Mouse (Mus musculus): ENCODE results near the gene Kcnt2. TPM values are rescaled to one million over a fixed set of nuclear protein-coding genes. Genes with fewer than 3 reads are reported as not detected.

Kcnt2 gene
- polyA plus RNA-seq, 1 experiment from 2014 or later, result 1.6 TPM

DNA sequence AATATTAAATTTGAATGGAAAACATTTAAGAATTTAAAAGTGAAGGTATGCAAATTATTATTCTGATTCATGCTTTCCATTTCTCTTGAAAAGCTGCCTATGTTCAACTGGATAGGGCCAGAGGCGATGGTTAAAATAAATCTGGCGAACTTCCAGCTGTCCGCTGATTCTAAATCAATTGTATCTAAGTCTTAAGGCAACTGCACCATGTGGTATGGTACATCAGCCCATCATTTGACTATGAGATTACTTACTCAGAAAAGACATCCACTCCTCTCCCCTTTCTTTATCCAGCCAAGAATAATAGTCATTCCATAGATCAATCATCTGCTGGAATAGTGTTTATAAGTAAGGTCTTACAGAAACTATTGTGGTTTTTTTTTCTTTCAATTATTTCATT is 205.5 kb downstream of the Kcnt2 start:
- H3K9ac ChIP-seq (replicated peaks), result no peak overlapping the region
- WGBS, result 91% methylated on average over 3 of the region's 3 CpGs
- H3K9me3 ChIP-seq, result no peaks in the 10 kb centered on the region
- H3K4me3 ChIP-seq (replicated peaks), result no peak overlapping the region
- no peak overlapping the region for H3K27ac ChIP-seq
- no peaks in the 10 kb centered on the region for H3K27me3 ChIP-seq
- no peak overlapping the region for H3K4me2 ChIP-seq (replicated peaks)
- no peaks in the 10 kb centered on the region for H3K4me1 ChIP-seq (replicated peaks)
- no peak for ATAC-seq
- H3K36me3 ChIP-seq, result no peaks in the 10 kb centered on the region

DNA sequence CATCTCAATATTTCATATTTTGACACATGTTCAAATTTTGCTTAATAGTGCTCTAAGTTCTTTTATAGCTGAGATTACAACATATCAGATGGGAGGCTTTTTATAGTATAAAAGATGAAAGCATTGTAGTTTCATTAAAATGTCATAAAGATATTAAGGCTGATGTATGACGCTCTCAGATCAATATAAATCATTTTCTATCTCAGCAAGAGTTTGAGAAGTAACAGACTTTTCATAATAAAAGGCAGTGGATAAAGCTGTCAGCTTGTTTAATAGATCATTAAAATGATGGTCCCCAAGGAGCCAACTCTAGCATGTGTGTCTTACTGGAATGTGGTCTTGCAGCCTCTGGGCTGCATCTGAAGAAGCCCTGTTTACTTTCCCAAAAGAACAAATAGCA is 206.0 kb downstream of the Kcnt2 start:
- Histone ChIP-seq H3K4me3 (replicated peaks) (no peak overlapping the region), H3K4me1 (replicated peaks) (no peaks in the 10 kb centered on the region), H3K9me3 (no peaks in the 10 kb centered on the region), H3K36me3 (no peaks in the 10 kb centered on the region), H3K27ac (no peak overlapping the region), H3K27me3 (no peaks in the 10 kb centered on the region), H3K9ac (replicated peaks) (no peak overlapping the region), H3K4me2 (replicated peaks) (no peak overlapping the region)
- ATAC-seq, result no peak
- WGBS, result 72% methylated on average over 1 of the region's 1 CpGs

DNA sequence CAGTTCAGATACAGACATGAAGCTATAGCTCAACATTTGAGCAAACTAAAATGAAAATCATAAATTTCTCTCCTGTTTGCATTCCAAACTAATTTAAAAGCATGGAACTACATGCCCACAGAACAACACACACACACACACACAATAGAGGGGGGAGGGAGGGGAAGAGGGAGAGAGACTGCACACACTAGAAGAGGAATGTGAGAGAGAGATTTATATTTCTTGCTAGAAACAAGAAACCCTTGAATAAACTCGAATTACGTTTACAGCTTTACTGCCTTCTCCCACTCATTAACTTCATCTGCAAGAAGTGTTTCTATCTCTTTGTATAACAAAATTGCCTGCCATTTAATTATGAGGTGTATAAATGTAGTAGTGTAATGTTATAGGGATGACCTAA is 209.9 kb downstream of the Kcnt2 start:
- no peak overlapping the region for H3K27ac ChIP-seq
- no peaks in the 10 kb centered on the region for H3K4me1 ChIP-seq (replicated peaks)
- H3K9ac ChIP-seq (replicated peaks), result no peak overlapping the region
- ATAC-seq, result no peak
- H3K36me3 ChIP-seq, result no peaks in the 10 kb centered on the region
- H3K27me3 ChIP-seq, result no peaks in the 10 kb centered on the region
- H3K9me3 ChIP-seq, result no peaks in the 10 kb centered on the region
- H3K4me3 ChIP-seq (replicated peaks), result no peak overlapping the region
- 92% methylated on average over 2 of the region's 2 CpGs for WGBS
- H3K4me2 ChIP-seq (replicated peaks), result no peak overlapping the region

- no peak for ATAC-seq
- WGBS, result 87% methylated on average over 2 of the region's 2 CpGs
Measured at GRCm38 (mm10) chr1:140456873-140457272, 210.9 kb downstream of the Kcnt2 start.

GRCm38 (mm10) chr1:140468315-140468714 is 222.4 kb downstream of the Kcnt2 start:
- H3K4me1 ChIP-seq (replicated peaks), result no peaks in the 10 kb centered on the region
- no peak overlapping the region for H3K9ac ChIP-seq (replicated peaks)
- no peak overlapping the region for H3K4me3 ChIP-seq (replicated peaks)
- ATAC-seq, result no peak
- no peaks in the 10 kb centered on the region for H3K36me3 ChIP-seq
- H3K27me3 ChIP-seq, result no peaks in the 10 kb centered on the region
- WGBS, result 76% methylated on average over 4 of the region's 4 CpGs
- no peaks in the 10 kb centered on the region for H3K9me3 ChIP-seq
- H3K4me2 ChIP-seq (replicated peaks), result no peak overlapping the region
- no peak overlapping the region for H3K27ac ChIP-seq

More at GRCm38 (mm10) chr1:140456873-140457272, 210.9 kb downstream of the Kcnt2 start:
- Histone ChIP-seq H3K4me3 (replicated peaks) (no peak overlapping the region), H3K4me2 (replicated peaks) (no peak overlapping the region), H3K4me1 (replicated peaks) (no peaks in the 10 kb centered on the region), H3K9me3 (no peaks in the 10 kb centered on the region), H3K9ac (replicated peaks) (no peak overlapping the region), H3K36me3 (no peaks in the 10 kb centered on the region), H3K27me3 (no peaks in the 10 kb centered on the region), H3K27ac (no peak overlapping the region)

GRCm38 (mm10) chr1:140469586-140469985 is 223.6 kb downstream of the Kcnt2 start:
- 87% methylated on average over 1 of the region's 1 CpGs for WGBS
- Histone ChIP-seq H3K9me3 (no peaks in the 10 kb centered on the region), H3K4me1 (replicated peaks) (no peaks in the 10 kb centered on the region), H3K4me3 (replicated peaks) (no peak overlapping the region), H3K27me3 (no peaks in the 10 kb centered on the region), H3K27ac (no peak overlapping the region), H3K36me3 (no peaks in the 10 kb centered on the region), H3K4me2 (replicated peaks) (no peak overlapping the region), H3K9ac (replicated peaks) (no peak overlapping the region)
- no peak for ATAC-seq

GRCm38 (mm10) chr1:140476921-140477320 is 231.0 kb downstream of the Kcnt2 start:
- no peaks in the 10 kb centered on the region for H3K4me1 ChIP-seq (replicated peaks)
- H3K4me2 ChIP-seq (replicated peaks), result no peak overlapping the region
- no peaks in the 10 kb centered on the region for H3K27me3 ChIP-seq
- WGBS, result 69% methylated on average over 2 of the region's 2 CpGs
- H3K9me3 ChIP-seq, result no peaks in the 10 kb centered on the region
- no peak overlapping the region for H3K4me3 ChIP-seq (replicated peaks)
- no peaks in the 10 kb centered on the region for H3K36me3 ChIP-seq
- ATAC-seq, result no peak
- H3K9ac ChIP-seq (replicated peaks), result no peak overlapping the region
- no peak overlapping the region for H3K27ac ChIP-seq

DNA sequence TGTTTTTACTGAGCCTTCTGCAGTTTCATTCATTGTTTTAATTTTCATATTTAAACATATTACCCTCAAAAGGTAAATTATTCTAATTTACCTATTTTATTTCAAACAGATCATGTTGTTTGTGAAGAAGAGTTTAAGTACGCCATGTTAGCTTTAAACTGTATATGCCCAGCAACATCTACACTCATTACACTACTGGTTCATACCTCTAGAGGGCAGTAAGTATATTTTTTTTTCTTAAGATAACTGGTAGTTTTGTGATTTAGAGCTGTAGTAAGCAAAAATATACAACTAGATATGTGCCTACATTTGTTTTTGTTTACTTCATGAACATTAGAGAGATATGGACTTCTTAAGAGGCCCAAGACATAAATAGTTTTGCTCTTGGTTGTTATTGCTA is 238.1 kb downstream of the Kcnt2 start:
- WGBS, result 91% methylated on average over 1 of the region's 1 CpGs
- Histone ChIP-seq H3K4me2 (replicated peaks) (no peak overlapping the region), H3K36me3 (no peaks in the 10 kb centered on the region), H3K27ac (no peak overlapping the region), H3K4me1 (replicated peaks) (no peaks in the 10 kb centered on the region), H3K27me3 (no peaks in the 10 kb centered on the region), H3K9ac (replicated peaks) (no peak overlapping the region), H3K4me3 (replicated peaks) (no peak overlapping the region), H3K9me3 (no peaks in the 10 kb centered on the region)
- no peak for ATAC-seq

DNA sequence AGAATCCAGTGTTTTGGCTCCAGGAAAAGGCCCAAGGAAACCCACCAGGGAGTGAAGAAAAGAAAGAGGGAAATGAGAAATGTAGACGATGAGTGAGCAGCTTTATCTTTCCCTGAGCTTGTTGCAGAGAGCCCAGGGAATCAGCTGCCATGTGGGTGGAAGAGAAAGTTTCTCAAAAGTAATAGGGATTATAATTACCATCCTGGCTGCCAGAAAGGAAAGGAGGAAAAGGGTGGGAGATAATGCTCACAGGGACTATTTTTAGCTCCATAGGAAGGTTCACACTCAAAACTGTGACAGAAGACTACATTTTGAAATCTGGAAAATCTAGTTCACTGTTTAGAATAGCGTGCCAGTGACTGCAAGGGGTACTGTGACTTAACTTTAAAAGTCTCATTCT is 243.9 kb downstream of the Kcnt2 start:
- Histone ChIP-seq H3K4me3 (replicated peaks) (no peak overlapping the region), H3K9me3 (no peaks in the 10 kb centered on the region), H3K4me2 (replicated peaks) (no peak overlapping the region), H3K9ac (replicated peaks) (no peak overlapping the region), H3K4me1 (replicated peaks) (no peaks in the 10 kb centered on the region), H3K27ac (no peak overlapping the region), H3K27me3 (no peaks in the 10 kb centered on the region), H3K36me3 (no peaks in the 10 kb centered on the region)
- ATAC-seq, result no peak
- WGBS, result 83% methylated on average over 2 of the region's 2 CpGs

- no peaks in the 10 kb centered on the region for H3K4me1 ChIP-seq (replicated peaks)
- H3K27me3 ChIP-seq, result no peaks in the 10 kb centered on the region
- no peaks in the 10 kb centered on the region for H3K36me3 ChIP-seq
- H3K9ac ChIP-seq (replicated peaks), result no peak overlapping the region
- H3K27ac ChIP-seq, result no peak overlapping the region
- no peaks in the 10 kb centered on the region for H3K9me3 ChIP-seq
- ATAC-seq, result no peak
- no peak overlapping the region for H3K4me3 ChIP-seq (replicated peaks)
- WGBS, result 91% methylated on average over 1 of the region's 1 CpGs
- H3K4me2 ChIP-seq (replicated peaks), result no peak overlapping the region
Measured at GRCm38 (mm10) chr1:140491406-140491805, 245.4 kb downstream of the Kcnt2 start.

- no peaks in the 10 kb centered on the region for H3K36me3 ChIP-seq
- ATAC-seq, result no peak
- H3K9me3 ChIP-seq, result no peaks in the 10 kb centered on the region
- H3K27ac ChIP-seq, result no peak overlapping the region
- WGBS, result 91% methylated on average over 2 of the region's 2 CpGs
- H3K4me1 ChIP-seq (replicated peaks), result no peaks in the 10 kb centered on the region
- no peak overlapping the region for H3K4me2 ChIP-seq (replicated peaks)
- H3K4me3 ChIP-seq (replicated peaks), result no peak overlapping the region
- H3K9ac ChIP-seq (replicated peaks), result no peak overlapping the region
- H3K27me3 ChIP-seq, result no peaks in the 10 kb centered on the region
Measured at GRCm38 (mm10) chr1:140492237-140492636, 246.3 kb downstream of the Kcnt2 start.

GRCm38 (mm10) chr1:140513451-140513850 is 267.5 kb downstream of the Kcnt2 start:
- Histone ChIP-seq H3K4me3 (replicated peaks) (no peak overlapping the region), H3K36me3 (no peaks in the 10 kb centered on the region), H3K4me1 (replicated peaks) (no peaks in the 10 kb centered on the region), H3K27ac (no peak overlapping the region), H3K9me3 (no peaks in the 10 kb centered on the region), H3K9ac (replicated peaks) (no peak overlapping the region), H3K4me2 (replicated peaks) (no peak overlapping the region), H3K27me3 (no peaks in the 10 kb centered on the region)
- no peak for ATAC-seq

DNA sequence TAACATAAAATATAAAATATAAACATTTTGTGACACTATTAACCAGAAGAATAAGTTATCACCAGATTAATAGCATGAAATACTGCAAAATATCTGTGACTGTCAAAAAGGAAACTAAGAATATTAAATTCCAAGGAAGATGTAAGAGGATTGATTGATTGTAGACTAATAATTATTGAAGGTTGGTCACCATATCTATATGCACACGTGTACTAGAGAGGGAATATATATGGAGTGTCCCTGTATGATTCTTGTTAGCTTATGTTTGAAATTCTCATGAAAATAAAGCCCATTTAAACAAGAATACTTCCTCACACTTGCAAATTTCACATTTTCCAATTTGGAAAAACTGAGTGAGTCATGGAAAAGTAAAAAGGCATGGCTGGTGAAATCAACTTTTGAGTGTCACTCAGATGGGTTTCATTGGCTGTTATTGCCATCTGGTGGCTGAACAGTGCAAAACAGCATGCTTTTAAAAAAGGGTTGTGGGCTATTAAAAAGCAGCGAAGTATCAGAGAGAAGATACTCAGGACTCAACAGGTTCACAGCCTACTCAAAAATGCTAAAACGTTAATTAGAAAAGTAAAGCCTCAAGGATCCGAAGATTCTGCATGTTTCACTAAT is 285.4 kb downstream of the Kcnt2 start:
- peak; percentile 53; the same call in 1 of the 2 replicates for ATAC-seq
- H3K27ac ChIP-seq, result no peak overlapping the region
- H3K27me3 ChIP-seq, result no peaks in the 10 kb centered on the region
- 38% methylated on average over 4 of the region's 4 CpGs for WGBS
- no peaks in the 10 kb centered on the region for H3K36me3 ChIP-seq
- no peak overlapping the region for H3K9ac ChIP-seq (replicated peaks)
- no peak overlapping the region for H3K4me2 ChIP-seq (replicated peaks)
- no peak overlapping the region for H3K4me3 ChIP-seq (replicated peaks)
- H3K4me1 ChIP-seq (replicated peaks), result no peaks in the 10 kb centered on the region
- H3K9me3 ChIP-seq, result no peaks in the 10 kb centered on the region

All from midbrain, embryonic 13.5 days (tissue).